Mouse (Mus musculus): ENCODE data around the gene B9d2.
"Not testable (repeated sequence)": the region's sequence is repeated elsewhere in the genome, so short reads cannot be mapped to it uniquely, and the experiment has no call there.

B9d2 gene

DNA sequence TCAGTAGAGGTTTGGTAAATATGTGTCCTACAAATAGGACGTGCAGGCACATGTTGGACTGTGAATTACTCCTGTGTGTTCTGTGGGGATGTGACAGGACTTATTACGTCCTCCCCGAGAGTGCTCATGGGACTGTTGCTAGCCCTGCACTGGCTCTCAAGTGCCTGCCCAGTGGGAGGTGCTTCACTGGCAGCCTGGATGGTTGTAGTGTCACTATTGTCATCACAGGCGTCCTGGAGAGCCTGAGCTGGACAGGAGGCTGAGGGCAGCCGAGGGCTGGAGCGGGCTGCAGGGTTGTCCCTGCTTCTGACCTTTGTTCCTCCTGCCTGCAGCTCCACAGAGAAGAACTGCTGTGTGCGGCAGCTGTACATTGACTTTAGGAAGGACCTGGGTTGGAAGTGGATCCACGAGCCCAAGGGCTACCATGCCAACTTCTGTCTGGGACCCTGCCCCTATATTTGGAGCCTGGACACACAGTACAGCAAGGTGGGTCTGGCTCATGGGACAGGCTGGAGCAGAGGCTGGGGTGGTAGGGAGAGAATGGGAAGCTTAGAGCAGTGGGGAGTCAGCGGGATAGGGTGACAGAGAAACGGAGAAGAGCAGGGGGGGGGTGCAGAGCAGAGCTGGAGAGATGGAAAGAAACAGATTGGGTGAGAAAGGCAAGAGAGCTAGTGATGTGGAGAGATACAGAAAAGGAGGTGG, 23.4 kb downstream of the B9d2 start:
- in situ Hi-C loops (cut with MboI): no loop called here

DNA sequence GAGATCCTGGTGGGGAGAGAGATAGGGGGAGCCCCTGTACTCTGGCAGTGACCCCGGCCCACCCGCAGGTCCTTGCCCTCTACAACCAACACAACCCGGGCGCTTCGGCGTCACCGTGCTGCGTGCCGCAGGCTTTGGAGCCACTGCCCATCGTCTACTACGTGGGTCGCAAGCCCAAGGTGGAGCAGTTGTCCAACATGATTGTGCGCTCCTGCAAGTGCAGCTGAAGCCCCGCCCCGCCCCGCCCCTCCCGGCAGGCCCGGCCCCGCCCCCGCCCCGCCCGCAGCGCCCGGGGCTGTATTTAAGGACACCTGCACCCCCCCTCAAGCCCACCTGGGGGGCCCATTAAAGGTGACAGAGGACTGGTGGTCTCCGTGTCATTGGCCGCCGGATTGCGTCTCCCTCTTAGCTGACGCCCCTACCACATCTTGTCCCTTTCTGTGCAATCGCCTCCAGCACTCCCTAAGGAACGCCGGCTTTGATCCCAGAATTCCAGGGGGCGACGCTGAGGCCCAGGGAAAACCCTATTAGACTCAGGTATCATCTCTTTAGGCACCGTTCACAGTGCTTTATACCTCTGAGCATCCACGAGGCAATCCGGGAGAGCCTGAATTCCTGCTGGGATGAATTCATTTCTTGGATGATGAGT, 24.3 kb downstream of the B9d2 start:
- in situ Hi-C loops (cut with MboI): no loop called here

DNA sequence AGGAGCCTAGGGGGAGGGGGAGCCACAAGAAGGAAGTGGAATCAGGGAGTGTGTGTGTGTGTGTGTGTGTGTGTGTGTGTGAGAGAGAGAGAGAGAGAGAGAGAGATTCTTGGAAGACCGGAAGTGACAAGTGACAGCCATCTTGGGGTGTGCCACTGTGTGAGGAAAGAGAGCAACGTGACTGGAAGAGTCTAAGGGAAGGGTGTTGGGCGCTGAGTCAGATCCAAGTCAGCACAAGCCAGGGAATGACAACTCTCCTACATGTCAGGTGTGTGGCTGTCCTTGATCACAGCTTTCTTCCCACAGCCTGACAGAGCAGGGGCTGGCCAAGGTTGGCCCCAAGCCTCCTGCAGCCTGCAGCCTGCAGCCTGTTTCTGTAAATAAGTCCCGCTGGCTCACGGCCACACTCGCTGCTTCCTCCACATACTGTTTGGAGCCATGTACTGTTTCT, 25.2 kb downstream of the B9d2 start:
- in situ Hi-C loops (cut with MboI): no loop called here

DNA sequence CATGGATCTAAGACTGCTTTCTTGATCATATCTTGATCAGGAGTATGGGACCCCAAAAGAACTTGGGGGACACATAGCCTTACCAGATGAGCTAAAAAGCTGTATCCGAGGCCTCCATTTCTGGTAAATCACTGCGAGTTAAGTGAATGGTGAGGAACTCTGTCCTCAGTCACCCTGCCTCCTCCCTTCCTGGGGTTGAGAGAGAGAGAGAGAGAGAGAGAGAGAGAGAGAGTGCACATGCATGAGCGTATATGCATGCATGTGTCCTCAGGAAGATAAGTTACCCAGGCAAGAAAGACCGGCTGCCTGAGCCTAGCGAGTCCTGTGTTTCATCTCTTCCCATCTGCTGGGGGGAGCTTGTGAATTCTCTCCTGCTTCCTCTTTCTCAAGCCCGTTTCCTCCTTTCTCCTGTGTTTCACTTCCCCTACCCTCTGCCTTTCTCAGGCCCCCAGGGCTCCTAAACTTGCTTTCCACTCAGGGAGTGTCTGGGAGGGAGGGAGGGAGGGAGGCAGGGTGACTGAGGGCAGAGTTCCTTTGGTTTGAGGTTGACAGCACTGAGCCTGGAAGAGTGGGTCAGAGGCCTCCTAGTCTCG, 26.1 kb downstream of the B9d2 start:
- in situ Hi-C loops (cut with MboI): no loop called here

DNA sequence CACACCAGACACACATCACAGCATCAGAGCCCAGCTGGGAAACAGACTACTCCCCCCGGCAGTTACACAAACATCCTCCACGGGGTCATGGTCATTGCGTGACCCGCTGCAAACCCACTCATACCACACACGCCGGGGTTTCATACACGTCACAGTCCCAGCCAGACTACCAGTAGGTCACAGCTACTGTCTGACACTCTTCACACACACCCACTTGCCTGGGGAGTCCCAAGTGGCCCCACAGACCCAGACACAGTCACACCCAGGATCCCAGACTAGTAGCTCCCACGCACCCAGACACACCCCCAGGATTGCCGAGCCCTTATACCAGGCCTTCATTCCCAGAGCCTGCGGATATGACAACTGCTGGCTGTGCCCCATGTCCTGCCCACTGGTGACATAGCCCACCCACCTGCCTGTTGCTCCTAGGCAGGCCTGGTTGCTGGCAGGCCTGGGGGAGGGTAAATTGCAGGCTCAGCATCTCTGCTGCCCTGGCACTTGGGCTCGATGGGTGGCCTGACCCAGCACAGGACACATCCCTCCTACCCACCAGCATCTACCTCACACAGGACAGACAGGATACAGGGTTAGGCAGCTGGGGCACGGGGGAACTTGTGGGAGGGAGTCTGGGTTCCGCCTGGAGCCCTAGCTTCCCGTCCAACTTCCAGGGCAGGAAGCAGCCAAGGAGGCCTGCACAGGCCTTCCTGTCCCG, 27.2 kb downstream of the B9d2 start:
- in situ Hi-C loops (cut with MboI): no loop called here

DNA sequence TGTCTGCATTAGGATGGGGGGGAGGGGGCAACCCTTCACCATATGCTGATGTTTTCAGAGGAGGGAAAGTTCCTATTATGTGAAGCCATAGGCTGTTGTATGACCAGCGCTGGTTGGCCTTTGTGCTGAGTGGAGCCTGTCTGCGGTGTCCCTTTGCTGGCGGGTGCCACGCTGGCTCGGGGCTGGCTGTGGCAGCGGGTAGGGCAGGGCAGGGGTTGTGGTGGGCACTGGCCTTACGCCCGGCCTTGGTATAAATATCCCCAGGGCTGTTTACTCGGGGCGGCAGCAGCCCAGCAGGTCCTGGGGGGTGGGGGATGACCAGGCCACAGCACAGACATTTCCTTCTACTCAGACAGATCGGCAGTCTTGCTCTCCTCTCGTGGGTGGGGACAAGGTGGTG, 29.4 kb downstream of the B9d2 start:
- in situ Hi-C loops (cut with MboI): no loop called here

DNA sequence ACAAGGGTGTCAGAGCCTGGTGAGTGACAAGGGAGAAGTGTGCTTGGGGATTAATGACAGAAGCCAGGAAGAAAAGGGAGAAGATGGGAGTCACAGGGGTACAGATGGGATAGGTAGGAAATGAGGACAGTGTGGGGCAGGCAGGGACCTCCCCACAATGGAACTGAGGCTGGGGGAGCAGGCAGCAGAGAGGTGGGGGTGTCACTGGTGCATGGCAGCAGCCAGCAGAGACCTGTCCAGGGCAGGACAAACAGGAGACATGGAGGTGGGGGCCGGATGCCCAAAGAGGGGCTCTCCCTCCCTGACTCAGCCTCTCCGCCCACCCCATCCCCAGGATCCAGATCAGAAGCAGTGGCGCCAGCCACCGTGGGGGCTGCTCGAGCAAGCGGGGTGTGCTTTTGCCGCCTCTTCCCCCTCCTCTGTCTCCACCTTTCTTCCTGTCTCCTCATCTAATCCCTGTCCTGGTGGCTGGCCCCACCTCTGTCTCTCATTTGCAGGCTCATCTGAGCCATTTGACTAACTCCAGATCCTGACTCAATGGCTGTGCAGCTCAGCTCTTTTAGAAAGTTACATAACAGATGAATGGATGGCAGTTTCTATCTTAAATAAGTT, 30.0 kb downstream of the B9d2 start:
- in situ Hi-C loops (cut with MboI): no loop called here

DNA sequence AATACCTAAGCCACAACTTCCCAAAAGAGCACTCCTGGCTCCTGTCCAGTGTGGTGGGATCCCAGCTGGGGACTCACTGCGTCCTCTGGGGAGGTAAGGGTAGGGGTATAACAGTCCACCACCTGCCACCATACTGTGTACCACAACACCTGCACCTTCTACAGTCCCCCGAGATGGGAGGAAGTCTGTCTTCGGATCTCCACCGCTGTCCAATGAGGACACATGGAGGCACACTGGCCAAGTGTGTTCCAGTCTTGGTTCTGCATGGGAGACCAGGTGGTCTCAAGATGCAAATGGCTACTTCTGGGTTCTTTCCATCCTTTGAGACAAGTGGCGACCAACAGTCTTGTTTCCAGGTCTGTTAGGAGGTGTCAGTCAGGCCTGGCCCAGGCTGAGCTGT, 30.6 kb downstream of the B9d2 start:
- in situ Hi-C loops (cut with MboI): no loop called here

DNA sequence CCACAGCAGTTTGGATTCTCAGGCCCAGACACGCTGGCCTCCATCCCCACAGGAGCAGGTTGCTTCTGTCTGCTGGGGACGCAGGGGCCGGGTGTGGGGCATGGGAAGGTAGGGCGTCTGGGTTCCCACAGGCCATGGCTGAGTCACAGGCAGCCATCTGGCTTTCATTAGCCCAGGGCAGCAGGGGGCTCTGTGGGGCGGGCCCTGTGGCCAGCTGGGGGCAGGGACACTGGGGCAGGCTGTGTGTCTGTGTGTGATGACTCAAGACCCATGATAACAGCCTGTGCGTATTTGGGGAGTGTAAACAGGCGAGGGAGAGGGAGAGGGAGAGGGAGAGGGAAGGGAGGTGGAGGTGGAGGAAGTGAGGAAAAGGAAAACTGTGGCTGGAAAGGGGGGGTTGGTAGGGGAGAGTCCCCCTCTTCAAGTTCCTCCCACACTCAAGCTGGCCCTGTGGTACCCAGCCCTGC, 31.2 kb downstream of the B9d2 start:
- in situ Hi-C loops (cut with MboI): no loop called here

DNA sequence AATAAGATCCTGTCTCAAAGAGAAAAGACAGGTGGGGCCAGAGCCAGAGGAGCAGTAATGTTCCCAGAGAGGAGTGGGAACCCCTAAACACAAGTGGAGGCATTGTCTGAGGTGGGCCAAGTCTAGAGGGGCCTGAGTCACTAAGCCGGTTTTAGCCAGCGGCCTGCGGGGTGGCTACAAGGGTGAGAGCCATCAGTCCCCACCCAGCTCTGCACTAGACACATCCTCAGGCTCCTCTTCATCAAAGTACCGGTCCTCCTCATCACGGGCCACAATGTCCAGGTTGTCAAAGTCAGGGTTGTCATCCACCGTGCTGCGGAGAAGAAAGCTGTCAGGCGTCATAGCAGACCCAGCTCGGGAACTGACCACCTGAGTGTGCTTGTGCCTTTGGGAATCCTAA, 32.2 kb downstream of the B9d2 start:
- in situ Hi-C loops (cut with MboI): no loop called here

DNA sequence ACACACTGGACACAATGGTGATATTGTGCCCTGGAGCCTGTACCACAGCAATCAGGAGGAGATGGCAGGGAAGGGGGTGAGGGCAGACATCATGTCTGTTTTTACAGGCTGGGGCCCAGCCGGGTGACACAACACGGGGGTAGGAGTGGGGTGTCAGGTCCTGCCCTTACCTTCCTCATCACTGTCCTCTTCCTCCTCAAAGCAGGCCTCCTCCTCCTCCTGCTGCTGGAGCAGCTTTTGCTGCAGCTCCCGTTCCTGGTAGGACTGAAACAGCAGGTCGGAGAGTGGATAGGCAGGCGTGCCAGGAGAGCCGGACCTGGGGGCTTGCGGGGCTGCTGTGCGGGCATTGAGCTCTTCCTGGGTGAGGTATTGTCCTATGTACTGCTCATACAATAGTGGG, 34.0 kb downstream of the B9d2 start:
- in situ Hi-C loops (cut with MboI): no loop called here

DNA sequence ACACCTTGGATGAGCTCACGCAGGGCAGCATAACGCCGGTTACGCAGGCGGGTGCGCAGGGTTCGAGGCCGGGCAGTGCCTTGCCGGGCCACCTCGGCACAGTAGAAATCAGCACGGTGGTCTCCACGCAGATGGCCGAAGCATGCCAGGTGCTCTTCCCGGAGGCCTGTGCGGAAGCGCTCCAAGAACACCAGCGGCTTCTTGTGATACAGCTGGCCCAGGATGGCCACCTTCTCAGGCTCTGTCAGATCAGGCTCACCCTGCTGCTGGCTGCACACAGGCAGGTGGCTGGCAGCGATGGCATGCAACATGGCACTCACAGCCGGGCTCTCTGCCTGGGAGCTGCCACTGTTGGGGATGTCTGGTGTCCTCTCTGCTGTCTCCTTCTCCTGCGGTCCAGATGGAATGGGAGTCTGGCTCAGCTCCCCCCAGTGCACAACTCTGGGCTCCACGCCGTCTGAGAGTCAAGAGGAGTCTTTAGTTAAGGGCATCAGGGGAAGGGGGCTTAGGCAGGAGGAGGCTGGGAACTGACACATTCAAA, 35.2 kb downstream of the B9d2 start:
- in situ Hi-C loops (cut with MboI): no loop called here

DNA sequence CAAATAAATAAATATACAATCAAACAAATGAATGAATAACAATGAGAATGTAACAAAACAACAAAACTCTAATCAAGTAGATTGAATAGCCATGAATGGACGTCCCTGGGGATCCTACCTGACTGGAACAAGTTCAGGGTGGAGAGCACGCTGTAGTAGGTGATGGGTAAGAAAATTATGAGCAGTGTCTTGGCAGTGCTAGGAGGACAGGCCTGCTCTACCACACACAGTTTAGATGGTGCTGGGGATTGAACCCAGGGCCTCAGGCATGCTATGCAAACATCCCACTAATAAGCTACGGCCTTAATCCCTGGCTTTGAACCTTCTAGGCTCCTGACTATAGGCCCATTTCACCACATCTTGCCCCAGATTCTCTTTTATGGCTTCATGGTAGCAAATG, 36.9 kb downstream of the B9d2 start:
- in situ Hi-C loops (cut with MboI): no loop called here

DNA sequence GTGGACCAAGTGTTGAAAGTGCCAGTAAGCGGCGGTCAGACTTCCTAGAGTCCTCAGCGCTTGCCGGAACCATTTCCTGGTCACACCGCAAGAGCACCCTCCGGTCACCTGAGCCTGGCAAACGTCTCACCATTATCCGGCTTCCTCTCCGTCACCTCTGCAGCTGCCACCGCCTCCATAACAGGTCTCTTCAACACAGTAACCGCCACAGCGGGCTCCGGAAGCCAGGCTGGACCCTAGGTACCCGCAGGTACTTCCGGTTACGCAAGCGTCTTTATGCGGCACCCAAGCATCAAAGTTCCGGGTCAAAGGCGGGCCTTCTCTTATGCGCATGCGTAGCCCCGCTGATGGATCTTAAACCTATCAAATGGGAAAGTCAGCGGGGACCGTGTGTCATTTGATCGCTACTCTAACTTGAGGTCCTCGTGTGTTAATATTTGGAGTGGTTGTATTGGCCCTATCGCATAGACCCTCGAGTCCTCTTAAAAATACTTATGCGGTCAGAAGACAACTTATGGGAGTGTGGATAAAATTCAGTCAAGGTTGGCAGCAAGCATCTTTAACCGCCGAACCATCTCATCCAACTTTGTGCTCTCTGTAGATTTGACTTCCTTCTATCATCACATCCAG, 38.3 kb downstream of the B9d2 start, which contains the start of gene Ccdc97:
Gene Ccdc97 (minus strand): TSS at position 301 of the 630 bp plus-strand sequence.
- in situ Hi-C loops (cut with MboI): no loop called here

DNA sequence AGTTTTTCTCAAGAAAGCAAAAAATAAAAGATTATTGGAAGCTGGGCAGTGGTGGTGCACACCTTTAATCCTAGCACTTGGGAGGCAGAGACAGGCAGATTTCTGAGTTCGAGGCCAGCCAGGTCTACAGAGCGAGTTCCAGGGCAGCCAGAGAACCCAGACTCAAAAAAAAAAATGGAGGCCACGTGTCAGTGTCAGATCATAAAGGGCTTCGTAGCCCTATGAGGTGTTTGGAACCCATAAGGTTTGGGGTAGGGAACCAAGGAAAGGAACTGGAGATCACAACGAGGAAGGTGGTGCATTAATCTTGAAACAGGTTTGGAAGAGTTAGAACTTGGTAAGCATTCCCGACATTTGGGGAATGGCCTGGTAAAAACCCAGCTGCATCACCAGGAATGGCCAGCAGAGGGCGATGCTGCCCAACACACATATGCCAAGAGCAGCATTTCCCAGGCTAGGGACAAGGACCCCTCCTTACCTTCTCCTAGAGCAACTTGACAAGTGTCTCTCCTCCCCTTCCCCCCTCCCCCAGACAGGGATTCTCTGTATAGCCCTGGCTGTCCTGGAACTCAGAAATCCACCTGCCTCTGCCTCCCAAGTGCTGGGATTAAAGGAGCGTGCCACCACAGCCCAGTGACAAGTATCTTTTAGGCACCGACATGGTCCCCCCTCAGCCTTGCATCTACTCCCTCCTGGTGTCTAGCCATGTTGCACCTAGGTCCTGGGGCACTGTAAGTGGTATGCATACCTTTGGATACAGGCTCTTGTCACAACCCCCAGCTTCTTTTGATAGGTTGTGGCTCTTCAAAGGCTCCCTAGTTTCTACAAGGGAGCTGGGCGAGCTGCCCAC, 39.4 kb downstream of the B9d2 start:
- in situ Hi-C loops (cut with MboI): no loop called here

DNA sequence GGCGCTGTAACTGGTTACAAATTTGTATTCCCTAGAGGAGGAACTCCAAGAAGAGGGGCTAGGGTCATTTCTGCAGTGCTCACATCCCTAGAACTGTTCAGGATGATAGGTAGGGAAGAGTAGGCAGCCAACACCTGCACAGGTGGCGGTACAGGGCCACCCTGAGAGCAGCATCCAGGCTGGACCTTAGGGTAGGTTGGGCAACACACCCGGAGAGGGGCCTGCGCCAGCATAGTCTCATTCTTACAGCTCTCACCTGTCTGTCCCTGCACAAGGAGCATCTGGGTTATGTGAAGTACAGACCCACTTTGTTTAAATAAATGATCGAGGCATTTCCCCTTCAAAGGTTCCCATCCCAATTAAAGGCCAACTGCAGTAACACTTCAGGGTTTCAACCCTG, 40.2 kb downstream of the B9d2 start:
- in situ Hi-C loops (cut with MboI): no loop called here

DNA sequence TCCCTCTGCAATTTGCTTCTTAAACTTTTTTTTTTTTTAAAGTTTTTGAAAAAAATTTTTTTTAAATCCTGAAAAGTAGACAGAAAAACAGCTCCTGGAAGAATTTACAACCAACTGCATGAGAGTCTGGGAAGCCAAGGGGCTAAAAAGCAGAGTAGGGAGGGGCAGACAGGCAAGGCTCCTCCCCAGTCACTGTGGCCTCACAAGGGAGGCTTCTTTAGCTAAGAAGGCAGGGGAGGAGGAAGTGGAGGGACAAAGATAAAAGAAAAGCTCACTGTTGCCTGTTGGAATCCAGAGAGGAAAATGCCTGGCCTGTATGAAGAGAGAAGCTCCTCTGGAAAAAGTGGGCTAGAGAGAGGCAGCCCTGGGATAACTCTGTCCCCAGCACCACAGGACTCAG, 41.2 kb downstream of the B9d2 start:
- in situ Hi-C loops (cut with MboI): not testable (repeated sequence)

DNA sequence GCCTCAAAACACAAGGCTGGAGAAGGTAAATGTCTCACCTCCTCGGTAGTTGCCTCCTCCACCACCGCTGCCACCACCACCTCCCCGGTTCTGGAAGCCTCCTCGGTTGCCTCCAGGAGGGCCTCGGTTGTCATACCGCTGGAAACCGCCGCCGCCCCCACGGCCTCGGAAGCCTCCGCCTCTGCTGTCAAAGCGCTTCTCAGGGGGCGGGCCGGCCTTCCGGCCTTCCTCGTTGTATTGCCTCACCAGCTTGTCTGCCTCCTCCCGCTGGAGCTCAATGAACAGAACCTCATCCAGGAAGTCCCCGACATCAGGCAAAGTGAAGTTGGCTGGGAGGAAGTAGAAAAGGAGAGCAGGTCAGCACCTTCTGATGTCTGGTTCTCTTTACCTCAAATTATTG, 45.3 kb downstream of the B9d2 start:
- in situ Hi-C loops (cut with MboI): no loop called here

DNA sequence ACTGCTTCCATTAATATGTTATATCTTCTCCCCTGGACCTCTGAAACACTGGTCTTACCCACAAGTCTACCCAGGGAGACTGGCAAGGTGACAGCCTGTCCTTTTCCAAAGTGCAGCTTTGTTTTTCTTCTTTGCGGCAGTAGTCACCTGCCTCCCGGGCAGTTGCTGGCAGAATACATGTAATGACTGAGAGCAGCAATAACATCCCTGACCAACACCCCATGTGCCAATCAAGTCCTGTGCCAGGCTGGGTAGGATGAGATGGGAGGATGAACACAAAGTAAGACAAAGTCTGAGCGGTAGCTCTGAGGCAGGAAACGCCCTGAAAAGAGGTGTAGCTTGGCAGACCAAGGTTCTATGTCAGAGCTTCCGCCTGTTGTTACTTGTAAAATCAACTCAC, 47.2 kb downstream of the B9d2 start:
- in situ Hi-C loops (cut with MboI): no loop called here

DNA sequence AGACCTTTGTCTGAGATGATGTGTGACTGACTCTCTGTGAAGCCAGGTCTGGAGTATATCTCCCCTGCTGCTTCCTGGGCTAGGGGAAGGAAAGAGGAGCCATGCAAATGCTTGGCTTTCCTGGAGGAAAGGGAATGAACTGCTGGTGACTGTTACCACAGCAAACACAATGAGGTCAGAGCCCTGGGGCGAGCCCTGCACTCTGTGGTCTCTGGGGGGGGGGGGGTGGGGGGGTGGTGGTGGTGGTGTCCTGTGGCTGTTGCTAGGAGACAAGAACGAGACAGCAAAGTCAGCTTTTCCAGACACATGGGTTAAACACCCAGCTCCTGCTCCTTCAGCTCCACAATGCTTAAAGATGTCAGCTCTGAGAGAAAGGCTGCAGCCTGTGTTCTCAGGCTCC, 48.8 kb downstream of the B9d2 start:
- in situ Hi-C loops (cut with MboI): no loop called here
